Mouse (Mus musculus) stomach, embryonic 14.5 days (tissue): ENCODE results near the gene Prx. TPM values are rescaled to one million over a fixed set of nuclear protein-coding genes. Genes with fewer than 3 reads are reported as not detected.

ENCODE experiments used
- ATAC-seq: fragments of 200-750 bp; cut with Nextera tagmentation; 2 replicates; pipeline ENCODE4 v1.8.0; 2017; ENCODE audit warnings: low read depth, moderate TSS enrichment; ENCODE audit not compliant: insufficient number of reproducible peaks, insufficient read depth, low FRiP score
- H3K27ac ChIP-seq: fragments of 300-500 bp; sonication (generic); 2 replicates; pipeline ENCODE4 v1.5.1; 2014; ENCODE audit warnings: mild to moderate bottlenecking, low read length, moderate library complexity, mixed read lengths
- H3K27me3 ChIP-seq: fragments of 300-500 bp; sonication (generic); 2 replicates; pipeline ENCODE4 v1.6.1; 2014; ENCODE audit warnings: low read length, control low read depth, mixed read lengths; ENCODE audit not compliant: control insufficient read depth, insufficient read depth
- H3K36me3 ChIP-seq: fragments of 300-500 bp; sonication (generic); 2 replicates; pipeline ENCODE4 v1.6.1; 2014; ENCODE audit warnings: mild to moderate bottlenecking, control low read depth, low read length, moderate library complexity, mixed read lengths; ENCODE audit not compliant: control insufficient read depth, insufficient read depth
- H3K4me1 ChIP-seq: fragments of 300-500 bp; sonication (generic); 2 replicates; pipeline ENCODE4 v1.6.1; 2014; ENCODE audit warnings: low read length, control low read depth, mixed read lengths; ENCODE audit not compliant: control insufficient read depth, insufficient read depth
- H3K4me2 ChIP-seq: fragments of 300-500 bp; sonication (generic); replicated peaks from 2 replicates; pipeline ENCODE4 v1.6.1; 2014; ENCODE audit warnings: low read depth, low read length, control low read depth
- H3K4me3 ChIP-seq: fragments of 300-500 bp; sonication (generic); 2 replicates; pipeline ENCODE4 v1.5.1; 2014; ENCODE audit warnings: low read depth, low read length, control low read depth
- H3K9ac ChIP-seq: fragments of 300-500 bp; sonication (generic); replicated peaks from 2 replicates; pipeline ENCODE4 v1.6.1; 2014; ENCODE audit warnings: low read depth, mild to moderate bottlenecking, control low read depth, low read length, moderate library complexity, mixed read lengths
- H3K9me3 ChIP-seq: fragments of 300-500 bp; sonication (generic); 2 replicates; pipeline ENCODE4 v1.6.1; 2016; ENCODE audit warnings: low read depth, low read length, control low read depth; ENCODE audit not compliant: control insufficient read depth
- WGBS: fragments of 180-500 bp; shearing (Covaris S2); extraction: QIAGEN DNeasy Blood & Tissue Kit; methylation state at CpG from one replicate; pipeline ENCODE4 v1.1.7; 2014; 5-methylcytosine and 5-hydroxymethylcytosine counted together
- polyA plus RNA-seq: library from polyadenylated mRNA; unstranded; fragments of >200 nt; fragmentation: Nextera tagmentation; extraction: Ambion mirVana; gene quantifications from 2 replicates; pipeline ENCODE4 v1.2.1, GENCODE M21; 2014

Prx gene
- polyA plus RNA-seq, 1 experiment from 2014 or later = 1.4 TPM

- whole genome bisulfite sequencing = under 1% methylated on average over 71 of the region's 80 CpGs
- peaks cover 18% of the 10 kb centered on the region; the same call in 1 of the 2 replicates for H3K4me1 ChIP-seq
- peak; percentile 93 for ATAC-seq
Observed at GRCm38 (mm10) chr7:27486770-27487697, 12.1 kb upstream of the Prx start, which contains the start of gene Sertad1. Gene Sertad1, plus strand, starts transcription at chr7:27486910.

GRCm38 (mm10) chr7:27487740-27488268, 11.3 kb upstream of the Prx start:
- Histone ChIP-seq H3K9me3 (no peaks in the 10 kb centered on the region), H3K27me3 (no peaks in the 10 kb centered on the region), H3K4me1 (peaks cover 18% of the 10 kb centered on the region; the same call in 1 of the 2 replicates), H3K4me2 (peak overlapping the region; percentile 60), H3K9ac (peak overlapping the region; percentile 76), H3K27ac (peak overlapping the region; percentile 98), H3K4me3 (peak overlapping the region; percentile 72), H3K36me3 (peaks cover 5% of the 10 kb centered on the region; the same call in 1 of the 2 replicates)
- no peak for ATAC-seq
- WGBS = under 1% methylated on average over 13 of the region's 13 CpGs

More at GRCm38 (mm10) chr7:27486770-27487697, 12.1 kb upstream of the Prx start, which contains the start of gene Sertad1:
- Histone ChIP-seq H3K4me2 (peak within 1 kb of the TSS; percentile 65), H3K9ac (peak within 1 kb of the TSS; percentile 76), H3K27me3 (no peaks in the 10 kb centered on the region), H3K27ac (peak within 1 kb of the TSS; percentile 98), H3K4me3 (peak within 1 kb of the TSS; percentile 72), H3K36me3 (peaks cover 5% of the 10 kb centered on the region; the same call in 1 of the 2 replicates), H3K9me3 (no peaks in the 10 kb centered on the region)

GRCm38 (mm10) chr7:27489270-27489869, 9.8 kb upstream of the Prx start:
- Histone ChIP-seq H3K4me2 (no peak overlapping the region), H3K27ac (no peak overlapping the region), H3K27me3 (no peaks in the 10 kb centered on the region)

GRCm38 (mm10) chr7:27490227-27490542, 8.9 kb upstream of the Prx start:
- H3K4me3 ChIP-seq = peak overlapping the region; percentile 31
- no peak for ATAC-seq

More at GRCm38 (mm10) chr7:27489270-27489869, 9.8 kb upstream of the Prx start:
- Histone ChIP-seq H3K4me1 (peaks cover 18% of the 10 kb centered on the region; the same call in 1 of the 2 replicates), H3K9me3 (no peaks in the 10 kb centered on the region), H3K9ac (no peak overlapping the region), H3K36me3 (peaks cover 5% of the 10 kb centered on the region; the same call in 1 of the 2 replicates), H3K4me3 (no peak overlapping the region)
- 87% methylated on average over 24 of the region's 25 CpGs for WGBS
- no peak for ATAC-seq

GRCm38 (mm10) chr7:27490543-27491329, 8.4 kb upstream of the Prx start:
- Histone ChIP-seq H3K4me3 (peak overlapping the region; percentile 31), H3K27me3 (no peaks in the 10 kb centered on the region), H3K4me1 (peaks cover 18% of the 10 kb centered on the region; the same call in 1 of the 2 replicates), H3K4me2 (peak overlapping the region; percentile 56), H3K27ac (peak overlapping the region; percentile 94), H3K9me3 (no peaks in the 10 kb centered on the region), H3K9ac (no peak overlapping the region; the same call in 1 of the 2 replicates), H3K36me3 (peaks cover 5% of the 10 kb centered on the region; the same call in 1 of the 2 replicates)
- peak; percentile 81 for ATAC-seq
- under 1% methylated on average over 30 of the region's 33 CpGs for WGBS

More at GRCm38 (mm10) chr7:27490227-27490542, 8.9 kb upstream of the Prx start:
- Histone ChIP-seq H3K4me2 (peak overlapping the region; percentile 56), H3K36me3 (peaks cover 5% of the 10 kb centered on the region; the same call in 1 of the 2 replicates), H3K4me1 (peaks cover 18% of the 10 kb centered on the region; the same call in 1 of the 2 replicates), H3K27ac (peak overlapping the region; percentile 94), H3K9me3 (no peaks in the 10 kb centered on the region), H3K27me3 (no peaks in the 10 kb centered on the region), H3K9ac (no peak overlapping the region; the same call in 1 of the 2 replicates)
- 22% methylated on average over 4 of the region's 4 CpGs for WGBS

GRCm38 (mm10) chr7:27491856-27492255, 7.3 kb upstream of the Prx start:
- ATAC-seq = no peak
- H3K36me3 ChIP-seq = peaks cover 5% of the 10 kb centered on the region; the same call in 1 of the 2 replicates
- no peak overlapping the region for H3K9ac ChIP-seq
- peaks cover 18% of the 10 kb centered on the region; the same call in 1 of the 2 replicates for H3K4me1 ChIP-seq
- no peaks in the 10 kb centered on the region for H3K9me3 ChIP-seq
- no peak overlapping the region for H3K4me3 ChIP-seq
- H3K27ac ChIP-seq = peak overlapping the region; percentile 29; the same call in 1 of the 2 replicates
- 65% methylated on average over 7 of the region's 7 CpGs for WGBS
- no peaks in the 10 kb centered on the region for H3K27me3 ChIP-seq
- no peak overlapping the region for H3K4me2 ChIP-seq

- Histone ChIP-seq H3K27ac (no peak overlapping the region), H3K36me3 (peaks cover 5% of the 10 kb centered on the region; the same call in 1 of the 2 replicates), H3K9me3 (no peaks in the 10 kb centered on the region), H3K4me3 (no peak overlapping the region), H3K4me2 (no peak overlapping the region), H3K9ac (no peak overlapping the region), H3K27me3 (no peaks in the 10 kb centered on the region), H3K4me1 (peaks cover 17% of the 10 kb centered on the region; the same call in 1 of the 2 replicates)
- no peak for ATAC-seq
- 60% methylated on average over 3 of the region's 3 CpGs for WGBS
Observed at GRCm38 (mm10) chr7:27493022-27493421, 6.1 kb upstream of the Prx start.
